Mouse (Mus musculus) embryo, embryonic 10 days (tissue): ENCODE data around the gene Hcrtr1.

ENCODE experiments used
- DNase-seq: peaks from one replicate; pipeline ENCODE4 v3.0.0-alpha.2; 2015; ENCODE audit warnings: low spot score

Hcrtr1 gene

DNA sequence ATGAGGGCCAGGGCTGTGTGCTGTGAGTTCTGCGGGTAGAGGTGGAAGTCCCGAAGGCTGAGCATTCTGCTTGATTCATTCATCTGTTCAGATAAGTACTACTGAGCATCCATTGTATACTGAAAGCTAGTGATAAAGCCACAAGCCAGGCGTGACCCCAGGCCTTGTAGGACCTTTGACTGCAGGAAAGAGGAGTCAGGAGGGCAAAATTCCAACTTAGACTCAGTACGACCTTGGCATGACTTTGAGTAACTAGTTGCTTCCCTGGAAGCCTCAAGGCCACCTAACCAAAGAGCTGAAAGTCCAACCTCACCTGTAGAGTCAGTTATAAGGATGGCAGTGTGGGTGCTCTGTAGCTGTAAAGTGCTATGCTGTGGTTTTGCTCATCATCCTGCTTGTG lies 18.4 kb downstream of the Hcrtr1 start:
- no peak for DNase-seq

- DNase-seq: no peak
Measured at GRCm38 (mm10) chr4:130112732-130113131, 26.4 kb downstream of the Hcrtr1 start.

DNA sequence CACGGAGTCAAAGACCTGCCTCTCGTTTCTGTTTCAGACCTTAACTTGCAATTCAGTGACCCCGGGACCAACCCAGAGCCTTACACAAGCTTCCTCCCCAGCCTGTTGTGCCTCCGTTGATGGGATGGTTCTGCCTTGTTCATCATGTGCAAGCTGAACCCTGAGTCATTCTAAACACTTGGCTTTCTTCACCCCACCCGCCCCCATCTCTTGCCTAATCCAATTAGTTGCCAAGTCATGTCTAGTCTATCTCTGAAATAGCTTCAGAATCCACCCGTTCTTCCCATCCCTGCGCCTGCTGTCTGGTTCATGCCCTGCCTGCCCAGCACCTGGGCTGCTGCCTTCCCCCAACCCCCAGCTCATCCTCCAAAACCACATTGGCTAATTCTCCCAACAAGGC lies 26.9 kb downstream of the Hcrtr1 start:
- DNase-seq: no peak

- no peak for DNase-seq
Measured at GRCm38 (mm10) chr4:130110091-130110490, 29.1 kb downstream of the Hcrtr1 start.

DNA sequence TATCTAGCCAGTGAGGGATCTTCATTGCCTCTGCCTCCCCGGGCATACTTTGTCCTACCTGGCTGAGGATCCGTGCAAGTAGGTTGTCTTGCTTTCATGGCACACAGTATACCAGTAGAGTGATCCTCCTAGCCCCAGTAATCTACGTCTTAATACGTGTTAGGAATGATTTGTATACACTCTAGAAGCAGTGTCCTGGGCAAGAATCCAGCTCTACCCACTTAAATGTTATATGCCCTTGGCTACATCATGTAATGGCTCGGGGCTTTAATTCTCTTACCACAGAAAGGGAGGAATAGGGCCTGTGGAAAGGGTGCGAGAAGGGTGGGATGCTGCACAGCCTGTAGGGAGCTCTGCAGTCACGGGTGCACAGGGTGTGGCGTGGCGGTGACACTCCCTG lies 29.5 kb downstream of the Hcrtr1 start:
- no peak for DNase-seq

DNA sequence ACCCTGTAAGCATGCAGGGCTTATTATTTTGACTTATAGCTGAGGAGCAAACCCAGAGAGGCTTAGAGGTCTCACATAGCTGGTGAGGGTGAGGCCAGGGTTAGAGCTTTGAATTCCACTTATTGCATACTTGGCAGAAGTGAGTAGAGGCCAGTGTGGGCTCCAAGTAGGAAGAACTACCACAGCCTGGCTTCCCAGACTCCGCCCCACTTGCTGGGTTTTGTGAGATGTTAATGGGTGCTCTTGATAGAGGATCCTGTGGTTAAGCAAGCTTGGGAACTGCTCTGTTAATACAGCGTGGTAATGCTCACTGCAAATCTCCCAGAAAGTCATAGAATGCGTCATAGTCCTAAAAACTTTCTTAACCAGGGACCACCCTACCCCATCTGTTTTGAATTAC lies 30.2 kb downstream of the Hcrtr1 start:
- no peak for DNase-seq

DNA sequence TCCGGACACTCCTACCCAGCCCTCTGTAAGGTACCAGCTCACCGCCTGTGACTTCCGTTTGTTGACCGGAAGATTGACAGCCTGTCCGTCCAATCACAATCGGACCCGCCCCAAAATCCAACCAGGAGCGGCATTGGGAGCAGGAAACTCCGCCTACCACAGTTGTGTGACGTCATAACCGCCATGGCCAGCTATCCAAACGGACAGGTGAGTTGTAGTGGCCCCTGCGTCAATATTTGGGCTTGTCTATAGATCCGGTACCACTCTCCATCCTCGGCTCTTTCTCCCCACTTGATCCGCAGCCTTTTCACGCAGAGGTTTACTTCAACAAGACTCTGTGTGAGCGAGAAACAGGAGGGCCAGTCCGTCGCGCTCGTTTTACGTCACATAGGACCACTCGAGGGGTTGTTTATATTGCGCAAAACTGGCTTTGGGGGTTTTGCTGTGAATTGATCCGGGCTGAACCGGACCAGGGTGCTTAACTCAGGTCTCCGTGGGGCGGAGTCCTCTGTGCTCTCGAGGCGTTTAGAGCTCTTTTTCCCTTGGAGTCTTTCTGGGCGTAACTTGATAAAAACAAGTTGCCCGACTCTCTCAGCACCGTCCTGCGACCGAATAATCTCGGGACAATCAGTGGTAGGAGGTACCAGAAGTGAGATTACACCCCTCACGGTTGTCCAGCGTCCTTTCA lies 31.6 kb downstream of the Hcrtr1 start:
- DNase-seq: peak; percentile 100

DNA sequence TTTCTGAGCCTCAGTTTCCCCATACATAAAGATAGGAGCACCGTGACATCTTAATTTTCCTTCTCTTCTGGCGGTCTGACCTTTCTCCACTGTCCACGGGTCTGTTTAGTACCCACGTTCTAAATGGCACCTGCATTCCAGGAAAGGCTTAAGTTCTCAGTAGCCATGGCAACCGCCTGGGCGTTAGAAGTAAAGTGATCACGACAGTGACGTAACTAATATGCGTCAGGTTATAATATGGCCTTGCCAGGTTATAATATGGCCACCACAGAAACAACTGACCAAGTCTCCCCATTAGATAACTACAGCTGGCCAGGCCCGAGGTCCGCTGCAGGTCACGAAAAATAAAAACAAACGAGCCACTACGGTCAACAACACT lies 32.1 kb downstream of the Hcrtr1 start:
- DNase-seq: no peak

GRCm38 (mm10) chr4:130104584-130104983 lies 34.6 kb downstream of the Hcrtr1 start:
- no peak for DNase-seq

DNA sequence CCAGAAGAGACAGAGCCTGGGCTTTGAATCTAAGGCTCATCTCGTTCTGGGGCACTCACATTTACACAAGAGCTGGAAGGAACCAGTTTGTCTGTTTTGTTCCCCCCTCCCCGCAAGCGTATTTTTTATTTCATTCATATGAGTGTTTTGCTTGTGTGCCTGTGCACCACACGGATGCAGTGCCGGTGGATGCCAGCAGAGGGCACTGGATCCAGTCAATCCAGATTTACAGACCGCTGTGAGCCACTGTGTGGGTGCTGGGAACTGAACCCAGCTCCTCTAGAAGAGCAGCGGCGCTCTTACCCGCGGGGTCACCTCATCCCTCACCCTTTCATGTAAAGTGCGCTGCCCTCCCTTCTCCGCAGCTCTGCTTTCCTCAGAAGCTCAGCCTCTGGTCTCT lies 35.5 kb downstream of the Hcrtr1 start:
- no peak for DNase-seq

DNA sequence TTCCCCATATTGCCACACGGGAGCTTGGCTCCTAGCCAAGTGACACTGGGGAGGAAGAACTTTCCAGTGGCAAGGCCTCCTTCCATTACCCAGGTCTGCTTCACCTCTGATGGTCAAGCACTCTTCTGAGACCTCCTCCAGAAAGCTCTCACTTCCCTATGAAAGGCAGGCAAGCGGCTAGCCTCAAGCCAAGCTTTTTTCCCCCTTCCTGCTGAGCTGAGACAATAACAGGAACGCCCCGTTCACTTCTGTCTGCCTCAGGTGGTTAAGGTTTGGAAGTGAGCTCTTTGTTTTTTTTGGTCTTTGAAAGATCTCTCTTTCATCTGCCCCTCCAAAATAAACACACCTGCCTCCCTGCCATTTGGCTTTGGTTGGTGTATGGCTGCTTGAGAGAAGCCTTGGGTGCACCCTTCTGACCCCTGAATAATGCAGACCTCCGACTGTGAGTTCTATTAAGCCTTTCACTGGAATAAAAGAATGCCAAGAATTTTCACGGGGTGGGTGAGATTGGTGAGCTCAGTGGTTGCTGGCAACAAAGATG lies 37.0 kb downstream of the Hcrtr1 start, which contains the start of gene Pef1:
Pef1 (plus strand) TSS at position 448 of the 541 bp plus-strand sequence.
- DNase-seq: no peak

DNA sequence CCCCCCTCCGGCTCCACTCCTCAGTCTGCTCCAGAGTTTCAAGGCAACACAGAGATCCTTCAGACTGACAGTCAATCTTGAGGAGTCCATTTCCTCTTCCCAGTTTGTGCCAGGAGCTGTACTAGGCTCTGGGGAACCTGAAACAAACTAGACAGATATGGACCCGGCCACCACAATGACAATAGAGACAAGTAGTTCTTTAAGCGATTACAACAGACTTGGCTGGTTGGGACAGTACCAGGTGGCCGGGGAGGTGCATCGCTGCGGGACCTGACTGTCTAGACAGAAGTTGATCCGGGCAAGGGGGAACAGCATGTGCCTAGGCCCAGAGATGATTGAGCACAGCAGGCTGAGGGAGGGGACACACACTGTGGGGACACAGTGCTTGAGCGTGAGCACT lies 38.0 kb downstream of the Hcrtr1 start:
- no peak for DNase-seq

DNA sequence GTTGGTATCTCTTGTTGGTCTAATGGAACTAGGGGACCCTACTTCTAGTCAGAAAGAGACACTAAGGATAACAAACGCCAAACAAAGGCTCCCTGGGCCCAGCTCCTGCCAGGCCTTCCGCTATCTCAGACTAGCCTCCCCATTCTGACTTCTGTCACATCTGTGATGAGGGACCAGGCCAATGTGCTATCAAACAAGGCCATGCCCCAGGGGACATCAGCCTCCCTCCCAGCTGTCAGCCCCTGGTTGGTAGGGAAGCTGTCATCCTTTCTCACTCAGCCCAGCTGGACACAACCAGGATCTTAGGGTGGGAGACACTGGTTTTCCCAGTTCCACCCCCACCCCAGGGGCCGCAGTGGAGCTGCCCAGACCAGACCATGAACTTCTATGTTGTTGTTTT lies 44.0 kb downstream of the Hcrtr1 start:
- DNase-seq: no peak

- peak; percentile 94 for DNase-seq
Measured at GRCm38 (mm10) chr4:130087293-130087692, 51.9 kb downstream of the Hcrtr1 start.

- DNase-seq: no peak
Measured at GRCm38 (mm10) chr4:130085246-130085820, 53.8 kb downstream of the Hcrtr1 start.

GRCm38 (mm10) chr4:130084331-130084945 lies 54.7 kb downstream of the Hcrtr1 start:
- peak; percentile 26 for DNase-seq

GRCm38 (mm10) chr4:130082211-130082610 lies 56.9 kb downstream of the Hcrtr1 start:
- DNase-seq: no peak

DNA sequence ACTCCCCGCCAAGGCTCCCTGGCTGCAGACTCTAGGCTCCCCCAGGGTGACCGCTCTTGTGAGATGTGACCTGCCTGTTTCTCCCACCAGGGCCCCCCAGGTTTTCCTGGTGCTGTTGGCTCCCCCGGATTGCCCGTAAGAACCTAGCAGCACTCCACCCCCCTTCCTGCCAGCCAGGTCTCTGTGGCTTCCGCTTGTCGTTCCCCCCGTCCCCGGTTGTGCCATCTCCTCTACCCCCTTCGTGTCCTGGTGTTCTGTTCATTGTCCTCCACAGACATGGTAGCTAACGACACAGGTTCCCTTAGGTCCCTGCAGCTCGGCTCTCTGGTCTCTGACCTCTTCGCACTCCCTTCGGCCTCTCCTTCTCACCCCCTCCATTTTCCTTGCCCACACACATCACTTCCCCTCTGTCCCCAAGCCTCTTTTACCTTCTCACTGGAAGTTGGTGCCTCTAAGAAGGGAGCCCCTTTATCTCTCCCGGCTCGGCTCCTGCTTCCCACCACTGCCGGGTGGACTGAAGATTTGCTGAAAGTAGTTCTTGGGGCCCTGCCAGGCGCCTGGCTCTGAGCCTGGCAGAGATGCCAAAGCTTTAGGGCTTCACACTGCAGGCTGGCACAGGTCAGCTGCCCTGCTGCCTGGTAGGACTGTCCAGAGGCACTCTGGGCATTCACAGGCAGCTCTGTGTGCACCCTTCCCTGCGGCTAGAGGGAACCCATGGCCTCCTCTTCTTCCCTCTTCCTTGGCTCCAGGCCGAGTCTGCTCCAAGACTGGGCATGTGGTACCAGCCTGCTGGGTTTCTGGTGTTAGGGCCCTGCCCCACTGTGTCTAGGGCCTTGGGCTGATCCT lies 57.6 kb downstream of the Hcrtr1 start:
- no peak for DNase-seq
